Mouse (Mus musculus) olfactory bulb, adult 2 months (tissue): Measurements from ENCODE around the gene 2310061I04Rik.

Experiments
- CTCF ChIP-seq: fragments of 200-500 bp; IDR thresholded peaks from 2 replicates; pipeline ENCODE4 v1.5.1; 2012; ENCODE audit warnings: low read depth, mild to moderate bottlenecking, low read length, moderate library complexity; ENCODE audit not compliant: insufficient read depth
- POLR2A ChIP-seq: fragments of 200-500 bp; IDR thresholded peaks from 2 replicates; pipeline ENCODE4 v1.6.1; 2012; ENCODE audit warnings: mild to moderate bottlenecking, low read depth, low read length, moderate library complexity; ENCODE audit not compliant: insufficient read depth

DNA sequence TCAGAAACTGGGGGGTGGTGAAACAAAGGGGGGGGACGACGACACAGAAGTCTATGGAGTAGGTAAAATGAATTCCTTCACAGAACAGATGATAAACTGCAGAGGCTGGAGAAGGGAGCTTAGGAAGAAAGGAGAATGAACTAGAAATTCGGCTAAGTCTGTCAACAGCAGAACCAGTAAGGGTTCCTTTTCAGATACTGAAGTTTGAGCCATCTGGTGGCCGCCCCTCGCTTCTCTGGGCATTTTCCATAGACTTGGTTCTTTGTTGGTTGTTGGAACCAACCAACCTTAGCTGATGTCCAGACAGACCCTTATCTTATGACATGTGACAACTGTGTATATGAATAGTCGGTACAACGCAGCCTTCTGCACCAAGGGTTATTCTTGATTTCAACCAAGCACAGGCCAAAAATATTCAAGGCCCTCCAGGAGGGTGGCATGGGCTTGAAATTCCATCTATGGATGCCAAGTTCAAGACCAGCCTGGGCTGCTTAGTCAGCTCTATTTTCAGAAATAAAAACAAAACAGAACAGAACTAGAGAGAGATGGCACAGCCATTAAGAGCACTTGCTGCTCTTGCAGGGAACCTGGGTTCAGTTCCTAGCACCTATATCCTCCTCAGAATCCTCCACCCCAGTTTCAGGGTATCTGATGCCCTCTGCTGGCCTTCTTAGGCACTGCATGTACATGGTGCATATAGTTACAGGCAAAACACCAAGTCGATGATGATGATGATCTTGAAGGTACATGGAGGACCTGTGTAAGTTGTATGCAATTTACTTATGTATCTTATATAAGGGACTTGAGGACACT is 26.1 kb downstream of the 2310061I04Rik start:
- TF ChIP-seq POLR2A (no peak), CTCF (no peak)
